Mouse (Mus musculus) kidney, embryonic 14.5 days (tissue): ENCODE data around the gene Lsmem1. TPM values are rescaled to one million over a fixed set of nuclear protein-coding genes. Genes with fewer than 3 reads are reported as not detected.
A peak's percentile ranks its signal among the peaks of the same experiment; 100 is the strongest.

Experiments used
- ATAC-seq: fragments of 200-750 bp; cut with Nextera tagmentation; 2 replicates; pipeline ENCODE4 v1.8.0; 2017; ENCODE audit warnings: moderate number of reproducible peaks, mild to moderate bottlenecking, moderate TSS enrichment, moderate library complexity; ENCODE audit not compliant: low FRiP score, low TSS enrichment
- H3K27ac ChIP-seq: fragments of 300-500 bp; sonication (generic); 2 replicates; pipeline ENCODE4 v1.5.1; 2014; ENCODE audit warnings: low read depth, mild to moderate bottlenecking, low read length, moderate library complexity, mixed read lengths
- H3K27me3 ChIP-seq: fragments of 300-500 bp; sonication (generic); 2 replicates; pipeline ENCODE4 v1.6.1; 2014; ENCODE audit warnings: mild to moderate bottlenecking, low read length; ENCODE audit not compliant: control insufficient read depth, insufficient read depth
- H3K36me3 ChIP-seq: fragments of 300-500 bp; sonication (generic); 2 replicates; pipeline ENCODE4 v1.6.1; 2014; ENCODE audit warnings: low read length, mixed read lengths; ENCODE audit not compliant: control insufficient read depth, insufficient read depth
- H3K4me1 ChIP-seq: fragments of 300-500 bp; sonication (generic); 2 replicates; pipeline ENCODE4 v1.6.1; 2014; ENCODE audit warnings: low read length, mixed read lengths; ENCODE audit not compliant: control insufficient read depth, insufficient read depth
- H3K4me2 ChIP-seq: fragments of 300-500 bp; sonication (generic); replicated peaks from 2 replicates; pipeline ENCODE4 v1.6.1; 2014; ENCODE audit warnings: low read depth, mild to moderate bottlenecking, low read length
- H3K4me3 ChIP-seq: fragments of 300-500 bp; sonication (generic); 2 replicates; pipeline ENCODE4 v1.5.1; 2014; ENCODE audit warnings: mild to moderate bottlenecking, low read length
- H3K9ac ChIP-seq: fragments of 300-500 bp; sonication (generic); 2 replicates; pipeline ENCODE4 v1.6.1; 2014; ENCODE audit warnings: low read depth, mild to moderate bottlenecking, low read length, moderate library complexity
- H3K9me3 ChIP-seq: fragments of 300-500 bp; sonication (generic); 2 replicates; pipeline ENCODE4 v1.6.1; 2016; ENCODE audit warnings: low read length; ENCODE audit not compliant: control insufficient read depth
- WGBS: fragments of 180-500 bp; shearing (Covaris S2); extraction: QIAGEN DNeasy Blood & Tissue Kit; methylation state at CpG from one replicate; pipeline ENCODE4 v1.1.7; 2014; 5-methylcytosine and 5-hydroxymethylcytosine counted together
- polyA plus RNA-seq: library from polyadenylated mRNA; unstranded; fragments of >200 nt; fragmentation: Nextera tagmentation; extraction: Ambion mirVana; gene quantifications from 2 replicates; pipeline ENCODE4 v1.2.1, GENCODE M21; 2014

Lsmem1 gene
- not detected in 2 replicates for polyA plus RNA-seq

DNA sequence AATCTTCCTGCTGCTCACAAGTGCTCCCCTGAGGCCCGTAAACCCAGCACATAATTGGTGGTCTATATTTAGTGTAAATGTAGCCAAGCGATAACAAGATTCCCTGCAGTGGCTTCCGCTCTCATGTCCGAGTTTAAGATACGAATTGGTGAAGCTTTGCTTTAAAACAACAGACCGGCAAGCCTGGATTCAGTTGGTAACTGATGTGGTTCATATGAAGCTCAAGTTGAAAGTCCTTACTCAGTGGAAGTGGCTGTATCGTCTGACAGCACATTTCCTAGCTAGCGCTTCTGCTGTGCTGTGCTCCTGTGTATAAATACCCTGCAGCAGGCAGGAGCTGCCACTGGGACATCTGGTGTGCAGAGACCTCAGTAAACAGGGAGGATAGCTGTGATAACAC, at the start of gene Lsmem1:
Lsmem1 (minus strand) TSS at position 189 of the 400 bp plus-strand sequence.
- no peak within 1 kb of the TSS for H3K4me2 ChIP-seq
- WGBS = 77% methylated on average over 8 of the region's 8 CpGs

DNA sequence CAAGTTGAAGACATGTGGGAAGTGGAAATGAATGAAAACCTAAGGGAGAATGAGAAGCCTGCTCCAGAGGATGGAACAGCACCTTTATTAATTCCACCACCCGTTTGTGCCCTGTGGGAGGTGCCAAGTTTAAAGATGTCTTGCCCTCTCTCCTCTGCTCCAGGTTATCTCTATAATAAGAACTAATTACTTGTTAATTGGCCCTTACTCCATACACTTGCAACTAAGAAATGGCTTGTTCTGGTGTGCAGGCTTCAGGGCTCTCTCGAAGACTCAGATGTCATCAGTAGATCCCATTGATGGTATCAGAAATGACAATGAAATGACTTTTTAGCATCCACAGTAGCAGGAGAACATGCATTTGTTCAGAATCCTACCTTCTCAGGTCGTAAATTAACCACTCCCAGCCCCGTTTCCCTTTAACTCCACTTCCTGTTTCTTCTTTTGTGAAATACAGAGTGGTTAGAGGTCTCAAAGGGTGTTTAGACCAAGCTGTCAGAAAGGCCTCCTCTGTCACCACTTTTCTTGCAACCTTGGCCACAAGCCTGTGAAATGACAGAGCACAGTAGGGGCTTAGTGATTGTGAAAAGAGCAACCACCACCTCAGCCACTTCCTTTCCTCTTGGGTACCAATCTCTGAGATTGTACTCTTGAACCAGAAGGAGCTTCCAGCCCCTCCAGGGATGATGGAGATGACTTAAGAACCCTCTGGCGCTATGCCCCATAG, 49.3 kb upstream of the Lsmem1 start, which contains the start of gene Ifrd1:
Ifrd1 (minus strand) TSS at position 51 of the 727 bp plus-strand sequence.
- H3K27me3 ChIP-seq = no peaks in the 10 kb centered on the region

More for the DNA sequence above, at the start of gene Lsmem1:
- Histone ChIP-seq H3K27me3 (no peaks in the 10 kb centered on the region), H3K36me3 (peaks cover 28% of the 10 kb centered on the region), H3K9ac (no peak within 1 kb of the TSS), H3K27ac (no peak within 1 kb of the TSS), H3K4me1 (no peaks in the 10 kb centered on the region), H3K9me3 (no peaks in the 10 kb centered on the region), H3K4me3 (no peak within 1 kb of the TSS)
- ATAC-seq = 0 out of 2 replicates have a peak, but pooled peaks have one; percentile 39

DNA sequence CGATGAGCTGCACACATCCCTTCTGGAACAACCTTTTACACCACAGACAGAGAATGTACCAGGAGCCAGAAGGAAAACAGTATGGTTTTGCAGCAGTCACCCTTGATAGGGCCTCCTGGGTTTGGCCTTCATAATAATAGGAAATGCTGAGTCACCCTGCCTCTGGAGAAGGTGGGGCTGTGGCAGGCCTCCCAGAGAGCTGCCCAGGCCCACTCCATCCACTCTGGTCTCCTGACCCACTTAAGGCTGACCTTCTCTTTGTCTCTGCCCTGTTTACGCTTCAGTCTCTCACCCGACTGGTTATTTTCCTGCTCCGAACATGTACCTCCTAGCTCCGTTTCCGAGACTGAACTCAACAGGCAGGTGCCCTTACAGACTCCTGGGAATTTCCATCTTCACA, 48.7 kb upstream of the Lsmem1 start:
- Histone ChIP-seq H3K36me3 (no peaks in the 10 kb centered on the region), H3K4me2 (no peak overlapping the region), H3K4me1 (0 out of 2 replicates have a peak, but pooled peaks cover 7% of the 10 kb centered on the region), H3K27ac (no peak overlapping the region), H3K27me3 (no peaks in the 10 kb centered on the region), H3K9me3 (no peaks in the 10 kb centered on the region), H3K4me3 (no peak overlapping the region), H3K9ac (no peak overlapping the region)
- ATAC-seq = no peak; the same call in 1 of the 2 replicates
- 82% methylated on average over 6 of the region's 6 CpGs for WGBS

More for the DNA sequence above, 49.3 kb upstream of the Lsmem1 start, which contains the start of gene Ifrd1:
- Histone ChIP-seq H3K4me3 (no peak within 1 kb of the TSS), H3K4me2 (no peak within 1 kb of the TSS), H3K4me1 (0 out of 2 replicates have a peak, but pooled peaks cover 7% of the 10 kb centered on the region), H3K9ac (no peak within 1 kb of the TSS), H3K36me3 (no peaks in the 10 kb centered on the region), H3K27ac (no peak within 1 kb of the TSS), H3K9me3 (no peaks in the 10 kb centered on the region)
- WGBS = 56% methylated on average over 5 of the region's 5 CpGs
- ATAC-seq = no peak

DNA sequence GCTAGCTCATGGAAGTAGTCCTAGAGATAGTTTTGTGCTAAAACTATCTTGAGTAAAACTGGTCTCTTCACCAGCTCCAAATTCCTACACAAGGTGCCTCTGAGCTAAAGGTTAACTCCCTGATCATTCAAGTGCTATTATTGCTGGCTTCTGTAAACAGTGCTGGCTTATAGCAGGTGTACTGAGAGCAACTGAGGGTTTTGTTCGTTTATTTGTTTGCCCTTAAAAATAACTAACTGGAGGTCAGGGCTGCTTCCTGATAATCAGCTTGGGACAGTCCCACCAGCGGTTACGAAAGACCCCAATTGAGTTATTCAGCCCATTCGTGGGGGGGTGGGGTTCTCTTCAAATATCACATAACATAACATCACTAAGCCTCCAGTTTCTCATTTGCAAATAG, 48.1 kb upstream of the Lsmem1 start:
- H3K9ac ChIP-seq = no peak overlapping the region
- 0 out of 2 replicates have a peak, but pooled peaks cover 7% of the 10 kb centered on the region for H3K4me1 ChIP-seq
- H3K27ac ChIP-seq = no peak overlapping the region
- H3K4me2 ChIP-seq = no peak overlapping the region
- ATAC-seq = no peak
- H3K9me3 ChIP-seq = no peaks in the 10 kb centered on the region
- H3K4me3 ChIP-seq = no peak overlapping the region
- 74% methylated on average over 4 of the region's 4 CpGs for WGBS
- H3K27me3 ChIP-seq = no peaks in the 10 kb centered on the region
- H3K36me3 ChIP-seq = no peaks in the 10 kb centered on the region

DNA sequence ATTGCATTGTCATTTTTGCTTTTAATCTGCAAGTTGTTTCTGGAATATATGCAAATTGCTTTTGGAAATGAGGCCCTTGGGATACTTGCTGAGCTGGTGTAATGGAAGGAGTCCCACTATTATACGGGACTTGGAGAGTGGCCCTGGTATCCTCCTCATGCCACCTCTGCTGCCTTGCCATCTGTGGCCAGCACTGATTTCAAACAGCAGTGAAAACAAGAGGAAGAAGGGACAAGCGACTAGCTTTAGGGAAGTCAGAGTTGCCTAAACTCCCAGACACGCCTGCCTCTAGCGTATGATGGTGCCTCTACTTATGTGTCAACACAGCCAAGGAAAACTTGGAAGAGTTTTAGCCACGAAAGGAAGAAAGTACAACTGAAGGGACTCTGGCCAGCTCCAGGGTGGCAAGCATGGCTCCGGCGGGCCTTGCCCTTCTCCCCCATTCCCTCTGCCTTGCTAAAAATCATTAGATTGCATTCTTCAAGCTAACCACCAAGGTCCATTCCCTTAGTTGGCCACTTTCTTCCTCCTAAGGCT, 46.2 kb upstream of the Lsmem1 start:
- Histone ChIP-seq H3K9me3 (no peaks in the 10 kb centered on the region), H3K9ac (no peak overlapping the region), H3K36me3 (no peaks in the 10 kb centered on the region), H3K4me3 (no peak overlapping the region), H3K27ac (no peak overlapping the region), H3K27me3 (no peaks in the 10 kb centered on the region), H3K4me2 (no peak overlapping the region), H3K4me1 (0 out of 2 replicates have a peak, but pooled peaks cover 7% of the 10 kb centered on the region)
- 89% methylated on average over 7 of the region's 7 CpGs for WGBS
- no peak for ATAC-seq

DNA sequence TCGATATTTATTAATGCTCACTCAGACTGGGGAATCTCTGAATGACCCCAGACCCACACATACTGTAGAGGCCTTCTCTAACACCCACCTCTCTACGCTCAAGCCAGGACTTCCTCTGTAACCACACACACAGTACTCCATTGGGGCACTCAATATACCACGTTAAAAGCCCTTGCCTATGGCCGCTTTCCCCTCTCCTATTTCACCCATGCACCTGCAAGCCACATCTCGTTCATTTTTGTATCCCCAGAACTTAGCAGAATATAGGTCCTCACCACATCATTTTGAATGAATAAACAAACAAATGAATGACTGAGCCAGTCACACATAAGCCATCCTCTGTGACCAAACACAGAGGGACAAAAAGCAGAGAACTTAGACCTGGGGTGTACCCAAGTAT, 45.6 kb upstream of the Lsmem1 start:
- Histone ChIP-seq H3K9me3 (no peaks in the 10 kb centered on the region), H3K27me3 (no peaks in the 10 kb centered on the region), H3K36me3 (no peaks in the 10 kb centered on the region), H3K4me3 (no peak overlapping the region), H3K4me1 (0 out of 2 replicates have a peak, but pooled peaks cover 7% of the 10 kb centered on the region), H3K27ac (no peak overlapping the region), H3K9ac (no peak overlapping the region), H3K4me2 (no peak overlapping the region)
- 86% methylated on average over 5 of the region's 5 CpGs for WGBS
- no peak for ATAC-seq

DNA sequence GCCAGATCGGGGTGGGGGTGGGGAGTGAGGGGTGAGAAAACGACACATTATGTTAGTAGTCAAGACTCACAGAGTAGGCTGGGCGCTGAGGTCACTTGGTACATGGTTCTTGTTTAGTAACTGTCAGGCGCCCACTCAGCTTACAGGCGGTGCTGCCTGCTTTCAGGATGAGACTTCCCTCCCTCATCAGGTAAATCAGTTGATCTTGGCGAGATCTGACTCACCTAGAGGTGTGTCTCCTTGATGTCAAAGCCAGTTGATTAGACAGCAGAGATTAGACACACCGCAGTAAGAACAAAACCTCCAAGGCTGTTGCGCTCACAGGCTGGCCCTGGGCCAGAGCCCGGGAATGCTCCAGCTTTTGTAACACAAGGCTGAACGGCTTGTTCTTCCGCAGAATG, 44.5 kb upstream of the Lsmem1 start:
- no peak overlapping the region for H3K4me3 ChIP-seq
- H3K4me1 ChIP-seq = 0 out of 2 replicates have a peak, but pooled peaks cover 7% of the 10 kb centered on the region
- no peaks in the 10 kb centered on the region for H3K9me3 ChIP-seq
- H3K9ac ChIP-seq = no peak overlapping the region
- whole genome bisulfite sequencing = 56% methylated on average over 11 of the region's 11 CpGs
- ATAC-seq = no peak
- no peak overlapping the region for H3K4me2 ChIP-seq
- H3K27me3 ChIP-seq = no peaks in the 10 kb centered on the region
- no peaks in the 10 kb centered on the region for H3K36me3 ChIP-seq
- H3K27ac ChIP-seq = no peak overlapping the region

DNA sequence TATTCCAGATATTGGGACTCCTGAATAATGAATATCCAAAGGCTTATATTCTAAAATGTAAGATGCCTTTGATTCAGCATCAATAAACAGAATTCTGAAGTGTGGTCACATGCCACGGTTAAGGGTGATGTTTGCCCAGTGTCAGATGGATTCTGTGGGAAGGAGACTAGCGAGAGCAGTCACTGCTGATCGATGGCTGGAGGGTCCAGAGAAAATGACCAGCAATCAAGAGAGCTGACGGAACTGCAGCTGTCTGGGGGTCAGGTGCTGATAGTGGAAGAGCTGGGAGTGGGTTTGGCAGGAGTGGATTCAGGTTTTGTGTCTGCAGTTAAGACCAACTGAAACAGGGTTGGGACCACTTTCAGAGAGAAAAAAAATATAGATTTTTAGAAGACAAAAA, 44.0 kb upstream of the Lsmem1 start:
- Histone ChIP-seq H3K27me3 (no peaks in the 10 kb centered on the region), H3K4me2 (no peak overlapping the region), H3K4me1 (0 out of 2 replicates have a peak, but pooled peaks cover 3% of the 10 kb centered on the region), H3K27ac (no peak overlapping the region), H3K4me3 (no peak overlapping the region), H3K9me3 (no peaks in the 10 kb centered on the region), H3K9ac (no peak overlapping the region), H3K36me3 (no peaks in the 10 kb centered on the region)
- 59% methylated on average over 4 of the region's 4 CpGs for WGBS
- no peak for ATAC-seq

DNA sequence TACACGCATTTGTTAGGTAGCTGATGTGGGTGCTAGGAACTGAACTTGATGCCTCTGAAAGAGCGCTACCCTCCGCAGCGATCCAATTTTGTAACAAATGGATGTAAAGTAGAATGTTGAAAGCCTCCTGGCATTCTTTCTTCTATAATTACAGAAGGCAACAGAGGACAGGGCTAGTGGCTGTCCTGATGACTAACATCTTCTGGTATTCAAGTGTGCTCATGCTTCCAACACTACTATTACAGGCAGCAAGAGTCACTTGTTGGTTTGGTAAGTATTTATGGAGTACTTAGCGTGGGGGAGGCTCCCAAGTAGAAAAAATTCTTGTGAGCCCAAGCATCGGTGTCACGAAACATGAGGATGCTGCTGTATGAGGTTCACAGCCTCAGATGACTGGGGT, 39.9 kb upstream of the Lsmem1 start:
- H3K4me2 ChIP-seq = no peak overlapping the region
- H3K36me3 ChIP-seq = no peaks in the 10 kb centered on the region
- H3K4me1 ChIP-seq = 0 out of 2 replicates have a peak, but pooled peaks cover 3% of the 10 kb centered on the region
- WGBS = 79% methylated on average over 7 of the region's 7 CpGs
- H3K4me3 ChIP-seq = no peak overlapping the region
- ATAC-seq = no peak
- H3K27ac ChIP-seq = no peak overlapping the region
- H3K9ac ChIP-seq = no peak overlapping the region
- no peaks in the 10 kb centered on the region for H3K27me3 ChIP-seq
- H3K9me3 ChIP-seq = no peaks in the 10 kb centered on the region
